Mouse (Mus musculus) heart, adult 2 months (tissue): ENCODE measurements around the gene Mmp25.

ENCODE experiments used
- CTCF ChIP-seq: fragments of 200-600 bp; IDR thresholded peaks from 2 replicates; pipeline ENCODE4 v1.8.1; 2022; ENCODE audit warnings: antibody characterized with exemption, mild to moderate bottlenecking, moderate library complexity
- EP300 ChIP-seq: fragments of 200-500 bp; IDR thresholded peaks from 2 replicates; pipeline ENCODE4 v1.6.1; 2011; ENCODE audit warnings: low read depth, low read length, control low read depth; ENCODE audit not compliant: insufficient read depth

- TF ChIP-seq EP300 (no peak), CTCF (no peak)
These were observed 42.0 kb downstream of the Mmp25 start for GRCm38 (mm10) chr17:23603077-23603476.
